Mouse (Mus musculus): ENCODE results near the gene Gucd1. TPM values are rescaled to one million over a fixed set of nuclear protein-coding genes. Genes with fewer than 3 reads are reported as not detected.
A peak's percentile ranks its signal among the peaks of the same experiment; 100 is the strongest.

The Gucd1 gene
- polyA plus RNA-seq, 1 experiment from 2014 or later: 24.0 TPM

GRCm38 (mm10) chr10:75556026-75556425 is 38.3 kb upstream of the Gucd1 start:
- Histone ChIP-seq H3K4me1 (peaks cover 44% of the 10 kb centered on the region), H3K27ac (peak overlapping the region; percentile 13; the same call in 1 of the 2 replicates), H3K9me3 (no peaks in the 10 kb centered on the region), H3K4me3 (0 out of 2 replicates have a peak overlapping the region, but pooled peaks have one; percentile 5), H3K27me3 (ENCODE audit: insufficient read depth, poor library complexity, severe bottlenecking) (peaks cover 56% of the 10 kb centered on the region), H3K36me3 (no peaks in the 10 kb centered on the region)
- DNase-seq (ENCODE audit: low spot score): no peak
- 41% methylated on average over 9 of the region's 9 CpGs for WGBS

- WGBS: 54% methylated on average over 6 of the region's 6 CpGs
- Histone ChIP-seq H3K4me1 (peaks cover 42% of the 10 kb centered on the region), H3K27me3 (ENCODE audit: insufficient read depth, poor library complexity, severe bottlenecking) (peaks cover 51% of the 10 kb centered on the region), H3K36me3 (no peaks in the 10 kb centered on the region), H3K27ac (0 out of 2 replicates have a peak overlapping the region, but pooled peaks have one; percentile 13), H3K4me3 (no peak overlapping the region), H3K9me3 (no peaks in the 10 kb centered on the region)
- DNase-seq (ENCODE audit: low spot score): no peak
Observed at GRCm38 (mm10) chr10:75555557-75555956, 37.8 kb upstream of the Gucd1 start.

GRCm38 (mm10) chr10:75554090-75554489 is 36.3 kb upstream of the Gucd1 start:
- Histone ChIP-seq H3K36me3 (no peaks in the 10 kb centered on the region), H3K4me3 (no peak overlapping the region), H3K27ac (no peak overlapping the region), H3K27me3 (ENCODE audit: insufficient read depth, poor library complexity, severe bottlenecking) (peaks cover 37% of the 10 kb centered on the region), H3K4me1 (peaks cover 28% of the 10 kb centered on the region), H3K9me3 (no peaks in the 10 kb centered on the region)
- 89% methylated on average over 8 of the region's 8 CpGs for WGBS
- no peak for DNase-seq (ENCODE audit: low spot score)

- no peaks in the 10 kb centered on the region for H3K9me3 ChIP-seq
- no peak for DNase-seq (ENCODE audit: low spot score)
- WGBS: 69% methylated on average over 13 of the region's 13 CpGs
- H3K36me3 ChIP-seq: no peaks in the 10 kb centered on the region
- peaks cover 25% of the 10 kb centered on the region for H3K27me3 ChIP-seq (ENCODE audit: insufficient read depth, poor library complexity, severe bottlenecking)
- H3K4me1 ChIP-seq: peaks cover 17% of the 10 kb centered on the region
- H3K27ac ChIP-seq: no peak overlapping the region
- H3K4me3 ChIP-seq: no peak overlapping the region
Observed at GRCm38 (mm10) chr10:75552701-75553450, 35.1 kb upstream of the Gucd1 start.

- Histone ChIP-seq H3K4me3 (no peak overlapping the region), H3K27ac (no peak overlapping the region), H3K36me3 (no peaks in the 10 kb centered on the region), H3K27me3 (ENCODE audit: insufficient read depth, poor library complexity, severe bottlenecking) (peaks cover 17% of the 10 kb centered on the region), H3K9me3 (no peaks in the 10 kb centered on the region), H3K4me1 (peaks cover 17% of the 10 kb centered on the region)
- 48% methylated on average over 2 of the region's 2 CpGs for WGBS
- DNase-seq (ENCODE audit: low spot score): no peak
Observed at GRCm38 (mm10) chr10:75552106-75552505, 34.3 kb upstream of the Gucd1 start.

- Histone ChIP-seq H3K27me3 (ENCODE audit: insufficient read depth, poor library complexity, severe bottlenecking) (peaks cover 10% of the 10 kb centered on the region), H3K4me1 (peaks cover 12% of the 10 kb centered on the region), H3K36me3 (no peaks in the 10 kb centered on the region), H3K27ac (no peak overlapping the region), H3K4me3 (no peak overlapping the region), H3K9me3 (no peaks in the 10 kb centered on the region)
- WGBS: 47% methylated on average over 12 of the region's 12 CpGs
- DNase-seq (ENCODE audit: low spot score): no peak
Observed at GRCm38 (mm10) chr10:75551175-75551574, 33.4 kb upstream of the Gucd1 start.

- 78% methylated on average over 7 of the region's 7 CpGs for WGBS
- no peak overlapping the region for H3K27ac ChIP-seq
- H3K9me3 ChIP-seq: no peaks in the 10 kb centered on the region
- H3K4me1 ChIP-seq: peaks cover 6% of the 10 kb centered on the region; the same call in 1 of the 2 replicates
- H3K27me3 ChIP-seq (ENCODE audit: insufficient read depth, poor library complexity, severe bottlenecking): peaks cover 10% of the 10 kb centered on the region
- no peaks in the 10 kb centered on the region for H3K36me3 ChIP-seq
- no peak for DNase-seq (ENCODE audit: low spot score)
- H3K4me3 ChIP-seq: no peak overlapping the region
Observed at GRCm38 (mm10) chr10:75549886-75550285, 32.1 kb upstream of the Gucd1 start.

GRCm38 (mm10) chr10:75548486-75548885 is 30.7 kb upstream of the Gucd1 start:
- Histone ChIP-seq H3K27ac (no peak overlapping the region), H3K4me1 (peaks cover 6% of the 10 kb centered on the region; the same call in 1 of the 2 replicates), H3K9me3 (no peaks in the 10 kb centered on the region), H3K27me3 (ENCODE audit: insufficient read depth, poor library complexity, severe bottlenecking) (peaks cover 5% of the 10 kb centered on the region; the same call in 1 of the 2 replicates), H3K4me3 (no peak overlapping the region), H3K36me3 (no peaks in the 10 kb centered on the region)
- WGBS: 73% methylated on average over 14 of the region's 14 CpGs
- DNase-seq (ENCODE audit: low spot score): no peak

GRCm38 (mm10) chr10:75547901-75548300 is 30.1 kb upstream of the Gucd1 start:
- WGBS: 69% methylated on average over 7 of the region's 7 CpGs
- Histone ChIP-seq H3K9me3 (no peaks in the 10 kb centered on the region), H3K36me3 (no peaks in the 10 kb centered on the region), H3K27ac (no peak overlapping the region), H3K4me3 (no peak overlapping the region), H3K4me1 (peaks cover 6% of the 10 kb centered on the region; the same call in 1 of the 2 replicates), H3K27me3 (ENCODE audit: insufficient read depth, poor library complexity, severe bottlenecking) (peaks cover 5% of the 10 kb centered on the region; the same call in 1 of the 2 replicates)
- DNase-seq (ENCODE audit: low spot score): no peak

GRCm38 (mm10) chr10:75536123-75536522 is 18.4 kb upstream of the Gucd1 start:
- Histone ChIP-seq H3K4me3 (no peak overlapping the region), H3K4me1 (no peaks in the 10 kb centered on the region; the same call in 1 of the 2 replicates), H3K9me3 (no peaks in the 10 kb centered on the region), H3K27me3 (ENCODE audit: insufficient read depth, poor library complexity, severe bottlenecking) (no peaks in the 10 kb centered on the region), H3K27ac (no peak overlapping the region), H3K36me3 (peaks cover 52% of the 10 kb centered on the region)
- DNase-seq (ENCODE audit: low spot score): no peak
- WGBS: 86% methylated on average over 5 of the region's 5 CpGs

GRCm38 (mm10) chr10:75535423-75535822 is 17.7 kb upstream of the Gucd1 start:
- peaks cover 3% of the 10 kb centered on the region; the same call in 1 of the 2 replicates for H3K4me1 ChIP-seq
- WGBS: 82% methylated on average over 2 of the region's 2 CpGs
- peaks cover 53% of the 10 kb centered on the region for H3K36me3 ChIP-seq
- H3K9me3 ChIP-seq: no peaks in the 10 kb centered on the region
- no peak for DNase-seq (ENCODE audit: low spot score)
- H3K27me3 ChIP-seq (ENCODE audit: insufficient read depth, poor library complexity, severe bottlenecking): no peaks in the 10 kb centered on the region
- H3K27ac ChIP-seq: no peak overlapping the region
- H3K4me3 ChIP-seq: no peak overlapping the region

GRCm38 (mm10) chr10:75534934-75535333 is 17.2 kb upstream of the Gucd1 start:
- WGBS: 73% methylated on average over 8 of the region's 8 CpGs
- no peaks in the 10 kb centered on the region for H3K9me3 ChIP-seq
- peaks cover 3% of the 10 kb centered on the region; the same call in 1 of the 2 replicates for H3K4me1 ChIP-seq
- peaks cover 55% of the 10 kb centered on the region for H3K36me3 ChIP-seq
- DNase-seq (ENCODE audit: low spot score): no peak
- H3K27ac ChIP-seq: no peak overlapping the region
- no peaks in the 10 kb centered on the region for H3K27me3 ChIP-seq (ENCODE audit: insufficient read depth, poor library complexity, severe bottlenecking)
- no peak overlapping the region for H3K4me3 ChIP-seq

- peaks cover 3% of the 10 kb centered on the region; the same call in 1 of the 2 replicates for H3K4me1 ChIP-seq
- no peak overlapping the region for H3K4me3 ChIP-seq
- H3K27me3 ChIP-seq (ENCODE audit: insufficient read depth, poor library complexity, severe bottlenecking): no peaks in the 10 kb centered on the region
- no peak for DNase-seq (ENCODE audit: low spot score)
- H3K27ac ChIP-seq: no peak overlapping the region
- H3K36me3 ChIP-seq: peaks cover 59% of the 10 kb centered on the region
- 86% methylated on average over 8 of the region's 8 CpGs for WGBS
- H3K9me3 ChIP-seq: no peaks in the 10 kb centered on the region
Observed at GRCm38 (mm10) chr10:75534216-75534615, 16.4 kb upstream of the Gucd1 start.
